Mouse (Mus musculus): ENCODE measurements around the gene Arhgap4. TPM values are rescaled to one million over a fixed set of nuclear protein-coding genes. Genes with fewer than 3 reads are reported as not detected.
A peak's percentile ranks its signal among the peaks of the same experiment; 100 is the strongest.

Arhgap4 gene
- total RNA-seq (2021) = 1 to 10 TPM in 1 of 2 experiments, under 1 TPM in 1; 0.41 to 1.6 TPM
- long read RNA-seq, experiment 1 = 0 reads
- long read RNA-seq, experiment 2 = 0 reads

GRCm38 (mm10) chrX:73921823-73922549 is at the start of gene Arhgap4, which contains the start of gene Naa10:
Gene Arhgap4 (minus strand): TSS chrX:73921870.
Gene Naa10 (minus strand): TSS chrX:73921944.
- DNase-seq = peak; percentile 86

GRCm38 (mm10) chrX:73970781-73971180 is 49.1 kb upstream of the Arhgap4 start:
- DNase-seq = no peak

DNA sequence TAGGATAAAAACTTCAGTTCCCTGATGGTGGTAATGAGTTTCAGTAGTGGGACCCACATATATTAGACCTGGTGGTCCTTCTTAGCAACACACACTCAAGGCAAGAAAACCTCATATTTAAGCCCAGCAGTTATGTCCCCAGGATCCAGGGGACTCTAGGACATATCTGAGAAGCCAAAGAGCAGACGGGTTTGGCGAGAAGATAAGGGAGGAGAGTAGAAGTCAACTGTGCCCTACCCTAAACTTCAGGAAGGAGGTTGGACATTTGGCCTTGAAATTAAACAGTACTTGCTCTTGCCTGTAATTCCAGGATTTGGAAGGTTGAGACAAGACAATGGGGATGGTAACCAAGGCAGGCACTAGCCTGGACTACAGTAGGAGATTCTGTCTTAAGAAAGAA is 48.1 kb upstream of the Arhgap4 start:
- no peak for DNase-seq

DNA sequence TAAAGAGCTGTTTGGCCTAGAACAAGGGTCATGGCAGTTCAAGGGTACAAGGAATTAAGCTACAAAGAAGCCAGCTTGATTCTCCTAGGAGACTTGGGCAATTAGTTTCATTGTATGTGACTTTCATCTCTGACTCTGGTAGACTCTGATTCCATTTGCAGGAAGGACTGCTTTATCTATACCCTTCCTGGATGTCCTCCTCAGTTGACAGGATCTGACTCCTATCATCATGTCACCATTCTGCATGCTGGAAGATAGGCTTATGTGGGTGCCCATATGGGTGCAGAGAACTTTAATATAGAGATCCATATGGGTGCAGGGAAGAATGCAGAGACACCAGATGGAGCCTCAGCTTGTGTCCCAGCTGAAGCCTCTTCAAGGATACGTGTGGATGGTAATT is 47.5 kb upstream of the Arhgap4 start:
- DNase-seq = no peak

DNA sequence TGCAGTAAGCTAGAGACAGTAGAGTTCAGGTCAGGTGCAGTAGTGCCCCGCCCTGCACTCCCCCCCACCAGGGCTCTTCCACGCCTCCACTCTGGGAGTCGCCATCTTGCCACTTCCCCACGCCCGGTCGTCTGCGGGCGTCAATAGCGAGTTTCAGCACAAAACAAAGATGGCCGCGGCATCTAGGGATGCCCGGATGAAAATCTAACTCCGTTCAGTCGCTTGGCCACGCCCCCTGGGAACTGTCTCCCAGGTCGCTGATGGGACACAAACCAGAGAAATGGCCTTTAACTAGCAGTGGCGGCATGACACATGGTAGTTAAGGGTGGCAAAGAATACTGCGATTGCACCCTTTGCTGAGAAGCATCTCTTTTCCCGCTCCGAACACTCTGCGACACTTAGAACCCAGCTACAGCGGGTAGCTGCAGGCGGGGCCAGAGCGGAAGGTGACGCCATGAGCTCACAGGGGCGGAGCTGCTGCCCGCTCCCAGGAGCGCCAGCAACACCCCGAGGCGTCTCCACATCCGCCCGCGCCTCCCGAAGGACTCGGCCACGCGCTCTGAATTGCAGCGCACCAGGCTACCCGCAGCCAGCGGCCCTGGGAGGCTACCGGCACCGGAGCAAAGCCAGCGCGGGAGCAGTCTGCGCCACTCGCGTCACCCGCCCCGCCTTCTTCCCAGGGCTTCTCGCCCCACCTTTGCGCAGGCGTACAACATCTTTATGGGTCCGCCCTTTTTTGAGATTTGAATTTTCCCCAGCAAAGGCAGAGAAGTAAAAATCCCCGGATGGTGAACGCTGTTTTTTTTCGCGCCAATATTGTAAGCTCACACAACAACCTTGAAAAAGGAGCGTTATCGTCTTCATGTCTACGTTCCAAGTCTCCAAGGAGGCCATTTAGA is 45.8 kb upstream of the Arhgap4 start:
- peak; percentile 86 for DNase-seq

- DNase-seq = peak; percentile 89
These were observed 44.8 kb upstream of the Arhgap4 start, which contains the start of gene Hcfc1 for GRCm38 (mm10) chrX:73966248-73967176. Gene Hcfc1 (minus strand): TSS chrX:73966357.

DNA sequence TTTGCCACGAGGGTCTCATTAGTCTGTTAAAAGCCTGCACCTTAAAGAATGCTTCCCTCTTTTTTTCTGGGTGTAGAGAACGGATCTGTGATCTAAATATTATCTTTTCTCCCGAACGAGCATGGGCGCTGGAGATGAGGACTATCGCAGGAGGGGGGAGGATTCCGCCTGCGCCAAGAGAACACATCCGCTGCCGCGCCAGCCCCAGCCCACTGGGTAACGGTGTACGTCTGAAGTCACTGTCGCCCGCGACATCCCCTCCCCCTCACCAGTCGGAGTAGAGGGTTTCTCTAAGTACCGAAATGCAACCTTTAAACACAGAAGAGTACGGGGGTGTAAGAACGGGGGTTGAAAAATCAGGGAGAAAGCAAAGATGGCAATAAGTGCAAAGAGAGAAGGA is 43.6 kb upstream of the Arhgap4 start:
- DNase-seq = peak; percentile 29

DNA sequence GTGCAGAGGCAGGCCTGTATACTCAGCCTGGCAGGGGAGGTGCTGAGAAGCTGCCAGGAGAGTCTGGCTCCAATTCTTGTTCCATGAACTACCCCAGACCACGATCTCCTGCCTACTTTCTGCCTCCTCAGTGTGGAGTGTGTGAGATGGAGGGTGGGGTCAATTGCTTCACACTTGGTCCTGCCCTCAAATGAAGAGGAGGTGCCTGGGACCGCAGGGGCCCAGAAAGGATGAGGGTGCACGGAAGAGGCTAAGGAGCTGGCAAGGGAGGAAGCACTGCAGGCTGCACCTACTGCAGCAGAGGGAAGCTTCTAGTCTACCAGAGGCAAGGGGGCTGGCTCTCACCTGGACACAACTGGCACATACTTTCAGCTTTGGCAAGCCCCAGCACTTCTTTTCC is 42.7 kb upstream of the Arhgap4 start:
- no peak for DNase-seq

DNA sequence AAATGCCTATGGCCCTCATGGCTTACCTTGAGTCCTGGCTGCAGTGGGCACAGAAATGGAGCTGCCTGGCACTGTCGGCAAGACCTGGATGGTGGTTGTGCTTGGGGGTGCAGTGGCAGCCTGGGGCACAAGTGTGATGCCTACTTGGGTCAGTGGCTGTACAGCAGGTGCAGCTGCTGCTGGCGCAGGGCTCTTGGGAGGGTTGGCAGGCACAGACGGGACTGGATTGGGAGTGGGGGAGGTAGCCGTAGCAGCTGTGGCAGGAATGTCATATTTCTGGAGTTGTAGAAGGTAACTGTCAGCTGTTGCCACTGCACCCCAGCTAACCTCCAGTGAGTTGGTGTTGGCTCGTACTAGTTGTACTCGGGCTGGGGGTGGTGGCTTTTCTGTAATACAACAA is 33.3 kb upstream of the Arhgap4 start:
- peak; percentile 71 for DNase-seq

DNA sequence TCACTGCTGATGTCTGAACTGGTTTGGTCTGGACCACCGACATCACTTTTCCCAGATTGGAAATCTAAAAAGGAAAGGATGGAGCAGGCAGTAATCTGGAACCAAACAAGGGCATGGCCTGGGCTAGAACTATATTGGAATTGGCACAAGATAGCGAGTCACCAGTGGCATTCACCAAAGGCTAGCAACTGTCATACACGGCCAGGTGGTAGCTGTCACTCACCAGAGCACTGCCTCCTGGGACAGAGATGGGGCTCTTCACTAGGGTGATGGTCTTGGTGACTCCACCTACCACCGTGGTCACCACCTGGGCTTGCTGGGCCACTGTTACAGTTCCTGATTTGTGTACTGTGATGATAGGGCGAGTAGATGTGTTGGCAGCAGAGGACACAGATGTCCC is 30.9 kb upstream of the Arhgap4 start:
- no peak for DNase-seq

GRCm38 (mm10) chrX:73949341-73949740 is 27.7 kb upstream of the Arhgap4 start:
- no peak for DNase-seq

DNA sequence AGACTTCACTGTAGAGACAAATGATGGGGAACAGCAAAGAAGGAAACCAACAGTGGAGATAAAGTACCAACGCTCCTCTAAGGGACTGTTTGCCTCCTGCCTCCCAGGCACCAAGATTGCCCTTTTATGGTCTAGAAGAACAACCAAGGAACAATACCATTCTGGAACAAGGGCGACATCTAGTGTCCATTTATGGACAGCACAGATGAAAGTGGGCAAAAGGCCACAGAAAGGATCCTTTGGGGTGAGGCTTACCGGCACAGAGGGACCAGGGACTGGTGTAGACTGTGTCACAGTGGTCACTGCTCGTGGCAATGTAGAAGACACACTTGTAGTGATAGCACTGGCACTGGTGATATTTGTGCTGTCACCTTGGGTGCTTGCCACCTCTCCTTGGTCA is 27.0 kb upstream of the Arhgap4 start:
- peak; percentile 14 for DNase-seq

DNA sequence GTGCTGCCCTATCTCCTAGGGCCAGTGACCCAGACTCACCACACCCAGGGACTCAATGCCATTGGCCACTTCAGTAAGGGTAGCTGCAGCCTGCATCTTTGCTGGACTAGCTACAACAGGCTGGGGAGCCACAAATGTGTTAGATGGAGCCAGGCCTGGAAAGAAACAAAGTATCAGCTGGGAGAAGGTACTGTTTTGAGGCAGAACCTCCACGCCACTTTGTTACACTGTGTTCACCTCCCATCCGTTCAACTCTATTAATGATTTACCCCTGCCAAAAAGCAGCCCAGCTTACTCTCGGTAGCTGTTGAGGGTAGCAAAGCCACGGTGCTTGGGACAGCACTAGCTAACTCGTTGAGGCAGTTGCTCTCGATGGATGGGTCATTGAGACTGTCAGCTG is 25.2 kb upstream of the Arhgap4 start:
- DNase-seq = no peak

GRCm38 (mm10) chrX:73942294-73942693 is 20.6 kb upstream of the Arhgap4 start:
- DNase-seq = no peak

DNA sequence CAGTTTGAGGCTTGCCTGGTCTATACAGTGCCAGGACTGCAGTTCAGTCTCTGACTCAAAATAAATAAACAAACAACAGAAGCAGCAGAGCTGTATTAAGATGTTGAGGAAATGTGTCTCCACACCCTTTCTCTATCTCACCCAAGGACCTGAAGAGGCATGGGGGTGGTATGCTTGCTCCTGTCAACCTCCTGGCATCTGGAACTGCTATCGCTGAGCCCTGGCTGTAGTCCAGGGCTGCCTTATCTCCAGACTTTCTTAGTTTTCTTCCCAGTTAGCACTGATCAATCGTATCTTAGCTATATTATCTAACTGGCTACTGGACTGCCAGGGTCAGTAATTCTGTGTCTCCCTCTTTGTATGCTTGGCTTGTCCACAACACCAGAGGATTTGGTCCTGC is 20.2 kb upstream of the Arhgap4 start:
- no peak for DNase-seq

GRCm38 (mm10) chrX:73931871-73932270 is 10.2 kb upstream of the Arhgap4 start:
- no peak for DNase-seq

- DNase-seq = peak; percentile 60
These were observed 8.9 kb upstream of the Arhgap4 start, which contains the start of gene Renbp for GRCm38 (mm10) chrX:73930402-73931062. Gene Renbp (minus strand): TSS chrX:73930850.

- DNase-seq = no peak
These were observed 846 bp upstream of the Arhgap4 start for GRCm38 (mm10) chrX:73922550-73922882.

DNA sequence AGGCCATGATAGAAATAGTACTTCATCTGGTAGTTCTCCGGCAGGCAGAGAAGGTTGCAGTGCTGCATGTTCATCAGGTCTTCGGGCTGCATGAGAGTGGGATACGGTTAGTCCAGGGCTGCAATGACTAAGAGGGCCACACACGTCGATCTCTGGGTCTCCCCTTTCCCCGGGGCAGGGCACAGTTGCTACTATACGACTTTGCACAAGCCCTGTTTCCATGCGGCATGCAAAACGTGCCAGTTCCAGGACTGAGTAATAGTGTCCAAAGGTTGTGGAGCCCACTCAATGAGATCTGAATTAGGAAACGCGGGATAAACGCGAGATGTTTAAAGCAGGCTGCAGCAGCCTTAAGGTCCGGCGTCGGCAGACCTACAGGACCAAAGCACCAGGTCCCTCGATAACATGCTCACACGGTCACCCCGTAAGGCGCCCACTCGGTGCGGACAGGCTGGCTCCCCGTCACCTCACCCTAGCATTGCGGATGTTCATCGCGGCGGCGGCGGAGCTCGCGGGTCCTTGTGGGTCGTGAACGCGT is 316 bp downstream of the Arhgap4 start:
- DNase-seq = no peak

DNA sequence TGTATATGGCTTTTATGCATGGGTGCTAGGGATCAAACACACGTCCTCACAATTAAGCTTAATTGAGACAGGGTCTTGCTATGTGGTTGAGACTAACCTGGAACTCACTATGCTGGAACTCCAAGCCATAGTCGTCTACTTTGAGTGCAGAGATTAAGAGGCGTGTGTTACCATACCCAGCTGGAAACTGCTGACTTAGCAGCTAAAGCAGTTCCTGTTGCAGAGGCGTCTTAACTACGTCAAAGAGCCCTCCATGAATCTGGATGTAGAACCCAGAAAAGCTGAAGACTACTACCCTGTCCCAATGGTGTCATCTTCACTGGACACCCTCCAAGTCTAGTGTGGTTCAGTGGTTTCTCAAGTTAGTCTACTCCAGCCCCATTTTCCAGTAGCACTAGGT is 3.0 kb downstream of the Arhgap4 start:
- no peak for DNase-seq

- DNase-seq = no peak
These were observed 4.7 kb downstream of the Arhgap4 start for GRCm38 (mm10) chrX:73916945-73917344.
